Mouse (Mus musculus) intestine, embryonic 14.5 days (tissue): ENCODE results near the gene Cavin2. TPM values are rescaled to one million over a fixed set of nuclear protein-coding genes. Genes with fewer than 3 reads are reported as not detected.

Experiments
- ATAC-seq: fragments of 200-750 bp; cut with Nextera tagmentation; replicated peaks from 2 replicates; pipeline ENCODE4 v1.8.0; 2017; ENCODE audit warnings: low read depth, moderate number of reproducible peaks, moderate TSS enrichment, moderate library complexity; ENCODE audit not compliant: low FRiP score, low TSS enrichment
- DNase-seq: peaks from one replicate; pipeline ENCODE4 v3.0.0-alpha.2; 2018; ENCODE audit warnings: low spot score
- H3K27ac ChIP-seq: fragments of 300-500 bp; sonication (generic); 2 replicates; pipeline ENCODE4 v1.5.1; 2014; ENCODE audit warnings: low read depth, mild to moderate bottlenecking, control low read depth
- H3K27me3 ChIP-seq: fragments of 300-500 bp; sonication (generic); replicated peaks from 2 replicates; pipeline ENCODE4 v1.6.1; 2014; ENCODE audit warnings: low read length, control low read depth; ENCODE audit not compliant: control insufficient read depth, insufficient read depth
- H3K36me3 ChIP-seq: fragments of 300-500 bp; sonication (generic); 2 replicates; pipeline ENCODE4 v1.6.1; 2014; ENCODE audit warnings: low read length, control low read depth; ENCODE audit not compliant: control insufficient read depth, insufficient read depth
- H3K4me1 ChIP-seq: fragments of 300-500 bp; sonication (generic); replicated peaks from 2 replicates; pipeline ENCODE4 v1.6.1; 2014; ENCODE audit warnings: low read length, control low read depth, mixed read lengths; ENCODE audit not compliant: control insufficient read depth, insufficient read depth
- H3K4me2 ChIP-seq: fragments of 300-500 bp; sonication (generic); 2 replicates; pipeline ENCODE4 v1.6.1; 2014; ENCODE audit warnings: low read length
- H3K4me3 ChIP-seq: fragments of 300-500 bp; sonication (generic); 2 replicates; pipeline ENCODE4 v1.5.1; 2014; ENCODE audit warnings: low read depth, low read length, control low read depth, mixed read lengths
- H3K9ac ChIP-seq: fragments of 300-500 bp; sonication (generic); 2 replicates; pipeline ENCODE4 v1.6.1; 2014; ENCODE audit warnings: mild to moderate bottlenecking, low read length
- H3K9me3 ChIP-seq: fragments of 300-500 bp; sonication (generic); 2 replicates; pipeline ENCODE4 v1.6.1; 2016; ENCODE audit warnings: low read length, control low read depth; ENCODE audit not compliant: control insufficient read depth
- WGBS: fragments of 180-500 bp; shearing (Covaris S2); extraction: QIAGEN DNeasy Blood & Tissue Kit; methylation state at CpG from one replicate; pipeline ENCODE4 v1.1.7; 2014; 5-methylcytosine and 5-hydroxymethylcytosine counted together
- polyA plus RNA-seq: library from polyadenylated mRNA; unstranded; fragments of >200 nt; fragmentation: Nextera tagmentation; extraction: Ambion mirVana; gene quantifications from 2 replicates; pipeline ENCODE4 v1.2.1, GENCODE M21; 2014

Cavin2 gene
- polyA plus RNA-seq, 1 experiment from 2014 or later = 93.6 TPM

DNA sequence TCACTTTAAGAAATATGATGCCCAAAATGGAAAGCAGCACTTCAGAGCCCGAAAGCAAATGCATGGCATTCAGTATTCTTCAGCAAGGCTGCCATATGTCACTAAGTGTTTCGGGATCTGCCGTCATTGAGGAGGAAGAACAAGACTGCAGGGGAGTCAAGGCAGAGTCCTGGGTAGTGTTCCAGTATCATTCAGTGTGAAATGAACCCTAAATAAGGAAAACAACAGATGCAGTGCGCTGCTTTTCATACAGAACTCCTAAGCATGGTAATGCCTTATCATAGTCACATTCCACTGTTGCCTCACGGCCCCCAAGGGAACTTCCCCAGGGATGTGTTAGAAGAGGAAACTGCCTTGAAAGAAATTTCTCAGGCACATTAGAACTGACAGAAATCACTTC, 21.8 kb upstream of the Cavin2 start:
- no peaks in the 10 kb centered on the region for H3K27me3 ChIP-seq
- no peak overlapping the region for H3K4me2 ChIP-seq
- DNase-seq (no peak), ATAC-seq (no peak)
- no peaks in the 10 kb centered on the region for H3K9me3 ChIP-seq
- H3K27ac ChIP-seq = no peak overlapping the region
- H3K36me3 ChIP-seq = no peaks in the 10 kb centered on the region
- H3K4me3 ChIP-seq = no peak overlapping the region
- H3K9ac ChIP-seq = no peak overlapping the region
- 32% methylated on average over 5 of the region's 5 CpGs for WGBS
- H3K4me1 ChIP-seq = peaks cover 6% of the 10 kb centered on the region

DNA sequence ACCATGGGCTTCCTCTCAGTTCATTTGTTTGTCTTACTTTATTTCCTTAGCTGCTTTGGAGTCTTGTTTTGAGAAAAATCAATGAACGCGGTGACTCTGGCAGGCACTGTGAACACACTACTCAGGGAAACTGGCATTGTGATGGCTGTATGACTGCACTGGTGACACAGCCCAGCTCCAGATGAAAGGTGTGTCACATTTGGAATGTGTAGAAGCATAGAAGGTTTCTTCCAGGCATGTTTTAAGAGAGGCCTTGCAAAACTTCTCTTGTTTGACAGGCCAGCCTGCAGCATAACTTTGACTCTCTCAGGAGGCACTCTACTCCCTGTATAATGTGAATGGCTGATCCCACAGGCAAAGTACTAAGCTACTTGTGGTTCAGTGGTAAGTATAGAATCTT, 20.7 kb upstream of the Cavin2 start:
- WGBS = 76% methylated on average over 2 of the region's 2 CpGs
- no peaks in the 10 kb centered on the region for H3K36me3 ChIP-seq
- ATAC-seq = no peak
- peaks cover 6% of the 10 kb centered on the region for H3K4me1 ChIP-seq
- no peaks in the 10 kb centered on the region for H3K9me3 ChIP-seq
- no peak overlapping the region for H3K4me2 ChIP-seq
- DNase-seq = no peak
- no peak overlapping the region for H3K27ac ChIP-seq
- no peaks in the 10 kb centered on the region for H3K27me3 ChIP-seq
- H3K4me3 ChIP-seq = no peak overlapping the region
- H3K9ac ChIP-seq = no peak overlapping the region

GRCm38 (mm10) chr1:51270196-51270935, 18.6 kb upstream of the Cavin2 start:
- no peaks in the 10 kb centered on the region for H3K27me3 ChIP-seq
- H3K9ac ChIP-seq = no peak overlapping the region
- H3K36me3 ChIP-seq = no peaks in the 10 kb centered on the region
- no peak overlapping the region for H3K27ac ChIP-seq
- peaks cover 1% of the 10 kb centered on the region; the same call in 1 of the 2 replicates for H3K4me1 ChIP-seq
- H3K4me2 ChIP-seq = no peak overlapping the region
- no peak overlapping the region for H3K4me3 ChIP-seq
- ATAC-seq (no peak), DNase-seq (no peak)
- no peaks in the 10 kb centered on the region for H3K9me3 ChIP-seq
- WGBS = 71% methylated on average over 5 of the region's 5 CpGs

DNA sequence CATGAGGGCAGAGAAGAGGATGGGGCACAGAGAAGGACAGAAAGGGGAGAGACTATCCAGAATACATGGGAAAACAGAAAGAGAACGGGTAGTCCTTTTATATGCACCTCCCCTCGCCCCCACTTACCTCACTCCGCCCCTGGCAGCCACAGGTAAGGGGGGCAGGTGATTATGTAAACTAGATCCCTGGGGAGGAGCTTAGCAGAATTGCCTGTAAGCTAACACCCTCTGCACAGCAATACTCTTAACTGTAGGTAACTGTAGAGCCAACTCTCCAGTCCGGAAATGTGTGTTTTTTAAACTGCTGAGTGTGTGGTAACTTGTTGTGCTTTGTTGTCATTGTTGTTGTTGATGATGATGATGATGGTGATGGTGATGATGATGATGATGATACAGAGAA, 17.1 kb upstream of the Cavin2 start:
- no peaks in the 10 kb centered on the region for H3K36me3 ChIP-seq
- no peak overlapping the region for H3K9ac ChIP-seq
- H3K27me3 ChIP-seq = no peaks in the 10 kb centered on the region
- H3K9me3 ChIP-seq = no peaks in the 10 kb centered on the region
- no peak overlapping the region for H3K4me2 ChIP-seq
- H3K27ac ChIP-seq = no peak overlapping the region
- ATAC-seq (no peak), DNase-seq (no peak)
- WGBS = 53% methylated on average over 4 of the region's 4 CpGs
- H3K4me3 ChIP-seq = no peak overlapping the region
- no peaks in the 10 kb centered on the region; the same call in 1 of the 2 replicates for H3K4me1 ChIP-seq

DNA sequence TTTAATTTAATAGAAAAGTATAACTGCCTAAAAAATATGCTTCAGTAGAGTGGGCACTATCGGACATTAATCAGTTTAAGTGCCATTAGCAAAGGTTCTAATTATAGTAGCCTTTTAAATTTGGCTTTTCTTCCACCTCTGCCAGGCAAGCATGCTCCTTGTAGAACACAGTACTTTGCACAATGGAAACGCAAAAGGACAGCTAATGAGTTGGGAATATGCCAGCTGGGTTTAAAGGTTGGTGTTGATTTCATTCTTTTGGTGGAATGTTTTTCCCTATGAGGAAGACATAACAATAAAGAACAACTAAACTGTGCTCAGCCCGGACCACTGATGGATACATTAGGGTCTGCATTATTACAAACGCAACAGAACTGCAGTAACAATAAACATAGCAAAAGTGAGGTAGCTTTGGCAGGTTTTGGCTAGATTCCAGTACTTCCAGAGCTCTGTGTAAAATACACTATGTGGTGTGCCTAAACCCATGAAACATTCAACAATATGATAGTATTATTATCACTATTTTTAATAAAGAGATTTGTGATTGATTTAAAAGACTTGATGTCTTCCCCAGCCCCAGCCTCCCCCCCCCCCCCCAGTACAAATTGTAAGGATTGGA, 16.2 kb upstream of the Cavin2 start:
- Histone ChIP-seq H3K4me2 (no peak overlapping the region), H3K4me1 (no peaks in the 10 kb centered on the region; the same call in 1 of the 2 replicates), H3K4me3 (no peak overlapping the region), H3K27me3 (no peaks in the 10 kb centered on the region), H3K27ac (no peak overlapping the region), H3K36me3 (no peaks in the 10 kb centered on the region), H3K9ac (no peak overlapping the region), H3K9me3 (no peaks in the 10 kb centered on the region)
- 44% methylated on average over 4 of the region's 4 CpGs for WGBS
- DNase-seq = no peak
- ATAC-seq = no peak

DNA sequence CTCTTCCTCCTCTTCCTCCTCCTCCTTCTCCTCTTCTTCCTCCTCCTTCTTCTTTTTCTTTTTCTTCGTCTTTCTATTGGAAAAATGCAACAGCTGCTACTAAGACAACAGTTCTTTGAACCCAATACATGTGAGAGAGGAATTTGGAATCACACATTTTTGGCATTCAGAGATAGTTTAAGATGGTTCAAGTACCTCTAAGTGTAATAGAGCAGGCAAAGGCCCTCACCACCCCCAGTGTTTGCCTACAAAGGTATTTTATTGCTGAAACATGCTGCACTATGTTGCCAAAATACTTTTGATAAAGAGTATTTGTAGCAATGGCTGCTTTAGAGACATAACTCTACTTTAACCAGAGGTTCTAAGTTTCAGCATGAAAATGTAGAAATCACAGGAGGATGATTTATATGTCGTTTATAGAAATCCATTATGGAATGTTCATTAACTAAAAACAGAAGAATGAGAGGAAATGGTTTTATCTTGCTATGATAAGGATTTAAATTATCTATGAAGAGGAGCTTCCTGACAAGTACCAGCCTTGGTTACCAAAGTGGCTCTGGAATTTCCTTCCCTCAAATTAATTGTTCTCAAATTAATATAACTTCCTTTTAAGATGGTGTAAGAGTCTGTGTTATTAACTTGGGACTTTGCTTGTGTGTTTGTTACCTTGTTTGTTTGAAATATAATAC, 10.9 kb upstream of the Cavin2 start:
- H3K9me3 ChIP-seq = no peaks in the 10 kb centered on the region
- DNase-seq (no peak), ATAC-seq (no peak)
- no peaks in the 10 kb centered on the region for H3K27me3 ChIP-seq
- H3K27ac ChIP-seq = no peak overlapping the region
- H3K4me1 ChIP-seq = no peaks in the 10 kb centered on the region; the same call in 1 of the 2 replicates
- H3K9ac ChIP-seq = no peak overlapping the region
- WGBS = 89% methylated on average over 2 of the region's 2 CpGs
- no peak overlapping the region for H3K4me2 ChIP-seq
- H3K36me3 ChIP-seq = no peaks in the 10 kb centered on the region
- no peak overlapping the region for H3K4me3 ChIP-seq

DNA sequence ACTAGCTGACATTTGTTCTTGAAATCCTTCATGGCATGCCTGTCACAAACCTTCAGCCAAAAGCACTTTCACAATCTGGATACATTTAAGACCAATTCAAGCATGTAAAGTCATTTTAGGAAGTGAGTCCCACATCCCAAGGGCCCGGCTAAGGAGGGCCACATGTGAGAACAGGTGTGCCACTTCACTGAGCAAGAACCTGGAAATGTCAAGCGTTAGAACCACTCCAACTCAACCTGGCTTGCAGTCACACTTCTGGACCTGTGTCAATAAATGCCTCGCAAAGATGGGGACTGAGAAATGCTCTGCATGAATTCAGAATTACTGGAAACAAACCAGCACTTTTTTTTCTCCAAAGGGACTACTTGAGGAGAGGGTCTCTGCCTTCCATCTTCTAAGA, 725 bp upstream of the Cavin2 start:
- Histone ChIP-seq H3K4me3 (0 out of 2 replicates have a peak overlapping the region, but pooled peaks have one; percentile 55), H3K27ac (peak overlapping the region; percentile 97), H3K27me3 (no peaks in the 10 kb centered on the region), H3K4me2 (peak overlapping the region; percentile 64), H3K9ac (no peak overlapping the region), H3K9me3 (no peaks in the 10 kb centered on the region), H3K36me3 (no peaks in the 10 kb centered on the region), H3K4me1 (no peaks in the 10 kb centered on the region)
- no peak for DNase-seq
- no peak for ATAC-seq
- WGBS = 34% methylated on average over 3 of the region's 3 CpGs

- Histone ChIP-seq H3K36me3 (no peaks in the 10 kb centered on the region), H3K4me1 (no peaks in the 10 kb centered on the region), H3K9ac (peak overlapping the region; percentile 71), H3K9me3 (no peaks in the 10 kb centered on the region), H3K4me3 (peak overlapping the region; percentile 55), H3K4me2 (peak overlapping the region; percentile 64), H3K27me3 (no peaks in the 10 kb centered on the region), H3K27ac (peak overlapping the region; percentile 97)
- ATAC-seq (peak; percentile 34), DNase-seq (peak; percentile 69)
- 41% methylated on average over 17 of the region's 17 CpGs for WGBS
These were observed 907 bp downstream of the Cavin2 start for GRCm38 (mm10) chr1:51289620-51290445.
